Comparison of ENCODE assay signal across 29 mouse cellular contexts in the genomic region with DNA sequence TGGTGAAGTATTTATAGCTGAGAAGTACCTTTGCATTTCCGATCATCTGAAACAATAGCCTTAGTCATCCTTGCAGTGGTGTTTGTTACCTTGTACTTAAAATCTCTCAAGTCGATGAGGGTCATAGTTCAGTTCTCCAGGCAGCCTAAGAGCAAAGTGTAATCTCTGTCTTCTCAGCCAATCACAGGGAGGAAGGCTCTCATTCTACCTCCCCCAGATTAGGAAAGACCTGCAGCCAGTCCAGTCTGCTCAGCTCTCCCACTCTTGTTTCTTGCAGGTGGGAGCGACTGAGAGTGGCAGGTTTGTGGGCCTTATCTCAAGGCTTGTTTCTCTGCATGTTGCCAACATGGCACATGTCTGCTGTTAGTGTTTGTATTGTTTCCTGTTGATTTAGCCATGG. TPM values are rescaled to one million over a fixed set of nuclear protein-coding genes. Genes with fewer than 3 reads are reported as not detected.
DNase-seq lines count a peak whose midpoint lies in the region; ATAC-seq lines count a peak whose summit lies in the region.
"Had no signal": no experiment of that assay in that cellular context is flagged by ENCODE, and none has a peak within 500 bp of the region (broad histone marks: within the 10 kb centered on the region; RNA-seq: fewer than 3 reads in every experiment).

No protein-coding gene starts in this region.

- peak; percentile 49 for DNase-seq in kidney, adult 9 months
- no peak for DNase-seq in adrenal gland, postnatal 36 days
- DNase-seq: adrenal gland, postnatal 10 days; cerebellum, adult 11 months; cerebellum, postnatal 10 days; gastrocnemius, adult 2 months; gastrocnemius, postnatal 36 days; heart, adult 2 months; kidney, postnatal 25 days; lung, adult 18-20 months; lung, postnatal 10 days; right cerebral cortex, postnatal 25 days; thymus, adult 2 months; thymus, postnatal 36 days had no signal

- H3K27ac ChIP-seq in kidney, embryonic 14.5 days (ENCODE audit: low read depth, low read length), result no peak overlapping the region
- H3K27ac ChIP-seq in neural tube, embryonic 13.5 days (replicated peaks), result no peak overlapping the region
- H3K27ac ChIP-seq in neural tube, embryonic 15.5 days (replicated peaks), result no peak overlapping the region
- no peak overlapping the region; the same call in 1 of the 2 replicates for H3K27ac ChIP-seq in intestine, embryonic 16.5 days (ENCODE audit: low read length)
- no peak overlapping the region for H3K27ac ChIP-seq in midbrain, embryonic 16.5 days (ENCODE audit: low read length)
- H3K27ac ChIP-seq: embryonic facial prominence, embryonic 13.5 days; forebrain, embryonic 10.5 days; forebrain, embryonic 15.5 days; gastrocnemius, adult 2 months; heart, adult 2 months; hindbrain, embryonic 15.5 days; macrophage; midbrain, embryonic 13.5 days had no signal

- 65% methylated on average over 3 of the region's 3 CpGs for WGBS in kidney, embryonic 14.5 days
- WGBS in neural tube, embryonic 13.5 days, result 87% methylated on average over 3 of the region's 3 CpGs
- 87% methylated on average over 3 of the region's 3 CpGs for WGBS in neural tube, embryonic 15.5 days
- 60% methylated on average over 3 of the region's 3 CpGs for WGBS in intestine, embryonic 16.5 days
- WGBS in midbrain, embryonic 16.5 days, result 91% methylated on average over 3 of the region's 3 CpGs

- H3K27me3 ChIP-seq in kidney, embryonic 14.5 days (ENCODE audit: control insufficient read depth, insufficient read depth, low read length), result no peaks in the 10 kb centered on the region
- no peaks in the 10 kb centered on the region for H3K27me3 ChIP-seq in neural tube, embryonic 13.5 days
- no peaks in the 10 kb centered on the region for H3K27me3 ChIP-seq in neural tube, embryonic 15.5 days (replicated peaks)
- H3K27me3 ChIP-seq in intestine, embryonic 16.5 days (replicated peaks; ENCODE audit: control insufficient read depth, insufficient read depth, low read length), result no peaks in the 10 kb centered on the region
- H3K27me3 ChIP-seq in midbrain, embryonic 16.5 days (ENCODE audit: control insufficient read depth, insufficient read depth, low read depth, low read length), result no peaks in the 10 kb centered on the region
- H3K27me3 ChIP-seq: embryonic facial prominence, embryonic 13.5 days; forebrain, embryonic 15.5 days; heart, embryonic 12.5 days; hindbrain, embryonic 15.5 days; midbrain, embryonic 13.5 days had no signal

- no peaks in the 10 kb centered on the region for H3K9me3 ChIP-seq in kidney, embryonic 14.5 days (ENCODE audit: control insufficient read depth, low read length)
- H3K9me3 ChIP-seq in neural tube, embryonic 13.5 days, result no peaks in the 10 kb centered on the region
- no peaks in the 10 kb centered on the region for H3K9me3 ChIP-seq in neural tube, embryonic 15.5 days (replicated peaks)
- no peaks in the 10 kb centered on the region for H3K9me3 ChIP-seq in intestine, embryonic 16.5 days (ENCODE audit: control insufficient read depth, low read length)
- H3K9me3 ChIP-seq in midbrain, embryonic 16.5 days (replicated peaks; ENCODE audit: control insufficient read depth, low read length, poor library complexity, severe bottlenecking), result no peaks in the 10 kb centered on the region
- H3K9me3 ChIP-seq: embryonic facial prominence, embryonic 13.5 days; forebrain, embryonic 10.5 days; forebrain, embryonic 15.5 days; G1E; heart, embryonic 12.5 days; hindbrain, embryonic 15.5 days; midbrain, embryonic 13.5 days had no signal

- H3K4me3 ChIP-seq in kidney, embryonic 14.5 days (ENCODE audit: low read length), result no peak overlapping the region
- no peak overlapping the region for H3K4me3 ChIP-seq in neural tube, embryonic 13.5 days
- H3K4me3 ChIP-seq in neural tube, embryonic 15.5 days (replicated peaks), result no peak overlapping the region
- H3K4me3 ChIP-seq in intestine, embryonic 16.5 days (ENCODE audit: low read length), result no peak overlapping the region
- H3K4me3 ChIP-seq in midbrain, embryonic 16.5 days (ENCODE audit: low read depth, low read length), result no peak overlapping the region
- H3K4me3 ChIP-seq: embryonic facial prominence, embryonic 13.5 days; forebrain, embryonic 10.5 days; forebrain, embryonic 15.5 days; gastrocnemius, adult 2 months; heart, adult 2 months; heart, embryonic 12.5 days; hindbrain, embryonic 15.5 days; midbrain, embryonic 13.5 days had no signal

- H3K4me2 ChIP-seq in kidney, embryonic 14.5 days (replicated peaks; ENCODE audit: low read depth, low read length), result no peak overlapping the region
- H3K4me2 ChIP-seq in neural tube, embryonic 13.5 days, result no peak overlapping the region
- no peak overlapping the region for H3K4me2 ChIP-seq in neural tube, embryonic 15.5 days
- no peak overlapping the region for H3K4me2 ChIP-seq in intestine, embryonic 16.5 days (ENCODE audit: low read depth, low read length)
- no peak overlapping the region for H3K4me2 ChIP-seq in midbrain, embryonic 16.5 days (ENCODE audit: low read length)
- H3K4me2 ChIP-seq: embryonic facial prominence, embryonic 13.5 days; forebrain, embryonic 15.5 days; heart, embryonic 12.5 days; hindbrain, embryonic 15.5 days; liver, embryonic 11.5 days; midbrain, embryonic 13.5 days had no signal

- no peak for ATAC-seq in kidney, embryonic 14.5 days (ENCODE audit: low FRiP score, low TSS enrichment)
- ATAC-seq in neural tube, embryonic 13.5 days (ENCODE audit: low read depth), result no peak
- no peak for ATAC-seq in neural tube, embryonic 15.5 days (ENCODE audit: low FRiP score)
- peak; percentile 76 for ATAC-seq in intestine, embryonic 16.5 days
- no peak for ATAC-seq in midbrain, embryonic 16.5 days
- ATAC-seq: forebrain, embryonic 15.5 days; inflammation-experienced regulatory T-cells, adult 6 months; midbrain, embryonic 13.5 days had no signal

- H3K9ac ChIP-seq in kidney, embryonic 14.5 days (ENCODE audit: low read depth, low read length), result no peak overlapping the region
- 0 out of 2 replicates have a peak overlapping the region, but pooled peaks have one; percentile 3 for H3K9ac ChIP-seq in neural tube, embryonic 13.5 days
- no peak overlapping the region for H3K9ac ChIP-seq in neural tube, embryonic 15.5 days (replicated peaks)
- H3K9ac ChIP-seq in intestine, embryonic 16.5 days (ENCODE audit: low read depth, low read length), result no peak overlapping the region
- H3K9ac ChIP-seq in midbrain, embryonic 16.5 days (ENCODE audit: low read depth, low read length), result no peak overlapping the region
- H3K9ac ChIP-seq: embryonic facial prominence, embryonic 13.5 days; forebrain, embryonic 15.5 days; heart, embryonic 12.5 days; hindbrain, embryonic 15.5 days; midbrain, embryonic 13.5 days had no signal

- peaks cover 6% of the 10 kb centered on the region for H3K4me1 ChIP-seq in kidney, embryonic 14.5 days (ENCODE audit: control insufficient read depth, insufficient read depth, low read length)
- H3K4me1 ChIP-seq in neural tube, embryonic 13.5 days (replicated peaks), result peaks cover 18% of the 10 kb centered on the region
- peaks cover 15% of the 10 kb centered on the region for H3K4me1 ChIP-seq in neural tube, embryonic 15.5 days
- H3K4me1 ChIP-seq in intestine, embryonic 16.5 days (ENCODE audit: control insufficient read depth, insufficient read depth, low read length), result peaks cover 21% of the 10 kb centered on the region
- H3K4me1 ChIP-seq in midbrain, embryonic 16.5 days (ENCODE audit: control insufficient read depth, insufficient read depth, low read length), result peaks cover 13% of the 10 kb centered on the region

- H3K36me3 ChIP-seq in kidney, embryonic 14.5 days (ENCODE audit: control insufficient read depth, insufficient read depth, low read length), result peaks cover 64% of the 10 kb centered on the region
- H3K36me3 ChIP-seq in neural tube, embryonic 13.5 days, result peaks cover 67% of the 10 kb centered on the region
- H3K36me3 ChIP-seq in neural tube, embryonic 15.5 days, result peaks cover 62% of the 10 kb centered on the region
- H3K36me3 ChIP-seq in intestine, embryonic 16.5 days (ENCODE audit: control insufficient read depth, insufficient read depth, low read length), result peaks cover 23% of the 10 kb centered on the region
- peaks cover 35% of the 10 kb centered on the region for H3K36me3 ChIP-seq in midbrain, embryonic 16.5 days (ENCODE audit: control insufficient read depth, insufficient read depth, low read length)

RNA-seq across cellular contexts. Expression of gene Fbxo22, which starts 6.3 kb away (rescaled TPM):
- 57.5 and 75.3 TPM in 2 replicates for polyA plus RNA-seq in kidney, embryonic 14.5 days (2014; fragmentation: Nextera tagmentation; extraction: Ambion mirVana)
- polyA plus RNA-seq in neural tube, embryonic 13.5 days (2015; fragmentation: Nextera tagmentation; extraction: Ambion mirVana), result 79.9 and 80.1 TPM in 2 replicates
- polyA plus RNA-seq in neural tube, embryonic 15.5 days (2015; fragmentation: Nextera tagmentation; extraction: Ambion mirVana), result 78.8 and 80.1 TPM in 2 replicates
- 55.3 and 61.0 TPM in 2 replicates for polyA plus RNA-seq in intestine, embryonic 16.5 days (2015; fragmentation: Nextera tagmentation; extraction: Ambion mirVana)
- total RNA-seq in adrenal gland, postnatal 36 days (2021), result 10 to 100 TPM; 35.8 to 36.8 TPM
- polyA plus RNA-seq in midbrain, embryonic 16.5 days (2015; fragmentation: Nextera tagmentation; extraction: Ambion mirVana), result 85.9 and 89.9 TPM in 2 replicates
